Mouse (Mus musculus) liver, postnatal 0 days (tissue): ENCODE data around the gene Slc10a6.

Experiments
- CTCF ChIP-seq: sonication (generic); IDR thresholded peaks from 2 replicates; pipeline ENCODE4 v1.5.1; 2016; ENCODE audit warnings: antibody characterized with exemption, low read depth
- EP300 ChIP-seq: IDR thresholded peaks from 2 replicates; pipeline ENCODE4 v1.6.1; 2016; ENCODE audit warnings: antibody characterized with exemption, low read depth, mild to moderate bottlenecking

DNA sequence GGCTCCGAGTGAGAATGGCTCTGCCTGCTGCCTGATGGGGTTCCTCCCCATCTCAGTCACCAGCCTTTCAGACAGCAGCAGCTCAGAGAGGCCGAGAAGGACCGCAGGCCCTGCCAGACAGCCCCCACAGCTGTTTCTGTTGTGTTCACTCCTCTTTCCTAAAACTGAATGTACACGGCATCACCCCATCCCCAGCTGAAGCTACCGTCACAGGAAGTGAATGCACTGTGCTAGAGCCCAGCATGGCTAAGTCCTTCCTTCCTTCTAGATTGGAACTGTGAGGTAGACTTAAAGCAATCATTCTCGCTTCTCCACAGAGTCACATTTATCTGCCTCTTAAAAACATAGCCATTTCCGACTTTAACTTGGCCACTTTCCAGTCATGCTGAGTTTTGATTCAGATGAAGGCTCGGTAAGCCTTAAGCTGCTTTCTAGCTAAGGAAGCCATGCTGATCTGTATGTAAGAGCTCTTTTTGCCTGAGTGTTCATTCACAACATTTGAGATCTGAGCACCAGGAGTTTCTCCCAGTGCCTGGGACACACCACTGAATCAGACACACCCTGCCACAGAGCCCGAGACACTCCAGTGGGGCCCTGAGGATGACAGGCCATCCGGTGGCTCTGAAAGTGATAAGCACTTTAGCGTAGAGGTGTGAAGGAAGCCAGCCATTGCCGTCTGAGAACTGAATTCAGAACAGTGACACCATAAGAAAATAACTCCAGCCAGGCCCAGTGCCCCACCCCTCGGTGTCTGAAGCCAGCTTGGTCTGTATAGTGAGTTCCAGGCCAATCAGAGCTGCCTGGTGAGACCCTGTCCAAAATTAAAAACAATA is 33.6 kb downstream of the Slc10a6 start:
- TF ChIP-seq CTCF (no peak), EP300 (no peak)
